Mouse (Mus musculus): ENCODE measurements around the gene Txndc11.

Txndc11 gene

GRCm38 (mm10) chr16:11065431-11065830 lies 69.0 kb downstream of the Txndc11 start:
- DNase-seq (ENCODE audit: low read depth, low spot score), result no peak

GRCm38 (mm10) chr16:11064742-11065141 lies 69.7 kb downstream of the Txndc11 start:
- DNase-seq (ENCODE audit: low read depth, low spot score), result no peak

GRCm38 (mm10) chr16:11064341-11064740 lies 70.1 kb downstream of the Txndc11 start:
- no peak for DNase-seq (ENCODE audit: low read depth, low spot score)

- no peak for DNase-seq (ENCODE audit: low read depth, low spot score)
Measured at GRCm38 (mm10) chr16:11062794-11063721, 71.4 kb downstream of the Txndc11 start.

GRCm38 (mm10) chr16:11060645-11061044 lies 73.8 kb downstream of the Txndc11 start, which contains the start of gene Snn:
Snn (plus strand) TSS chr16:11060945.
- DNase-seq (ENCODE audit: low read depth, low spot score), result no peak

GRCm38 (mm10) chr16:11055916-11056315 lies 78.5 kb downstream of the Txndc11 start:
- DNase-seq (ENCODE audit: low read depth, low spot score), result no peak

- no peak for DNase-seq (ENCODE audit: low read depth, low spot score)
Measured at GRCm38 (mm10) chr16:11054871-11055270, 79.6 kb downstream of the Txndc11 start.

GRCm38 (mm10) chr16:11054409-11054808 lies 80.0 kb downstream of the Txndc11 start:
- no peak for DNase-seq (ENCODE audit: low read depth, low spot score)

GRCm38 (mm10) chr16:11051134-11051533 lies 83.3 kb downstream of the Txndc11 start:
- DNase-seq (ENCODE audit: low read depth, low spot score), result no peak

- no peak for DNase-seq (ENCODE audit: low read depth, low spot score)
Measured at GRCm38 (mm10) chr16:11050226-11050625, 84.2 kb downstream of the Txndc11 start.

- DNase-seq (ENCODE audit: low read depth, low spot score), result no peak
Measured at GRCm38 (mm10) chr16:11047130-11047529, 87.3 kb downstream of the Txndc11 start.

- no peak for DNase-seq (ENCODE audit: low read depth, low spot score)
Measured at GRCm38 (mm10) chr16:11046437-11046836, 88.0 kb downstream of the Txndc11 start.

GRCm38 (mm10) chr16:11043239-11043638 lies 91.2 kb downstream of the Txndc11 start:
- DNase-seq (ENCODE audit: low read depth, low spot score), result no peak

GRCm38 (mm10) chr16:11040603-11041002 lies 93.8 kb downstream of the Txndc11 start:
- DNase-seq (ENCODE audit: low read depth, low spot score), result no peak

GRCm38 (mm10) chr16:11035790-11036431 lies 98.5 kb downstream of the Txndc11 start:
- no peak for DNase-seq (ENCODE audit: low read depth, low spot score)

- no peak for DNase-seq (ENCODE audit: low read depth, low spot score)
Measured at GRCm38 (mm10) chr16:11035273-11035672, 99.2 kb downstream of the Txndc11 start.

GRCm38 (mm10) chr16:11034193-11034803 lies 100.2 kb downstream of the Txndc11 start:
- no peak for DNase-seq (ENCODE audit: low read depth, low spot score)

- DNase-seq (ENCODE audit: low read depth, low spot score), result no peak
Measured at GRCm38 (mm10) chr16:11031320-11031719, 103.1 kb downstream of the Txndc11 start.

GRCm38 (mm10) chr16:11030844-11031243 lies 103.6 kb downstream of the Txndc11 start:
- no peak for DNase-seq (ENCODE audit: low read depth, low spot score)

- no peak for DNase-seq (ENCODE audit: low read depth, low spot score)
Measured at GRCm38 (mm10) chr16:11028206-11028605, 106.2 kb downstream of the Txndc11 start.

Measured in telencephalon, adult 2 months (tissue).